Mouse (Mus musculus): ENCODE data around the gene Coq8b. TPM values are rescaled to one million over a fixed set of nuclear protein-coding genes. Genes with fewer than 3 reads are reported as not detected.
A peak's percentile ranks its signal among the peaks of the same experiment; 100 is the strongest.

Gene Coq8b
- total RNA-seq, 1 experiment: 12.8 TPM

- H3K36me3 ChIP-seq (ENCODE audit: control insufficient read depth, insufficient read depth, low read length, poor library complexity, severe bottlenecking): no peaks in the 10 kb centered on the region; the same call in 1 of the 2 replicates
- in situ Hi-C loops (cut with MboI; ENCODE audit: low sequenced_read_pairs in 2 of 2, unreplicated experiment in 2 of 2): no loop called here
- TF ChIP-seq ZC3H11A (IDR thresholded peaks at IDR 0.05; ENCODE audit: borderline replicate concordance, low read depth, low read length) (no peak), ZNF384 (IDR thresholded peaks at IDR 0.05; ENCODE audit: low read depth, low read length) (no peak), HCFC1 (IDR thresholded peaks at IDR 0.05; ENCODE audit: borderline replicate concordance, insufficient read depth, low read length) (no peak), MAFK (IDR thresholded peaks at IDR 0.05; ENCODE audit: insufficient read depth, low read depth, low read length) (no peak), CHD2 (IDR thresholded peaks at IDR 0.05; ENCODE audit: low read depth, low read length) (no peak)
- H3K4me3 ChIP-seq (ENCODE audit: insufficient read depth in 1 of 2, low read depth in 1 of 2, low read length in 2 of 2, poor library complexity in 1 of 2, severe bottlenecking in 1 of 2): peak overlapping the region; percentile 82 to 89
- peak overlapping the region; percentile 77 for H3K9ac ChIP-seq (ENCODE audit: insufficient read depth, low read depth, low read length, poor library complexity, severe bottlenecking)
- DNase-seq (ENCODE audit: low read depth, low spot score): no peak
- peak overlapping the region; percentile 22; the same call in 1 of the 2 replicates for H3K27ac ChIP-seq (ENCODE audit: insufficient read depth, low read depth, low read length, poor library complexity, severe bottlenecking)
- H3K9me3 ChIP-seq (ENCODE audit: control insufficient read depth, insufficient read depth, low read depth, low read length): no peaks in the 10 kb centered on the region
- peaks cover 6 to 33% of the 10 kb centered on the region in 2 experiments; a peak in 3 of 4 replicates for H3K4me1 ChIP-seq (ENCODE audit: control insufficient read depth in 2 of 2, insufficient read depth in 2 of 2, low read length in 2 of 2, poor library complexity in 1 of 2)
Observed at GRCm38 (mm10) chr7:27228865-27229264, 4.0 kb upstream of the Coq8b start.

- H3K4me1 ChIP-seq (ENCODE audit: control insufficient read depth in 2 of 2, insufficient read depth in 2 of 2, low read length in 2 of 2, poor library complexity in 1 of 2): peaks cover 5 to 20% of the 10 kb centered on the region in 2 experiments; a peak in 3 of 4 replicates
- TF ChIP-seq ZC3H11A (IDR thresholded peaks at IDR 0.05; ENCODE audit: borderline replicate concordance, low read depth, low read length): no peak
- no peak for TF ChIP-seq ZNF384 (IDR thresholded peaks at IDR 0.05; ENCODE audit: low read depth, low read length)
- TF ChIP-seq MAFK (IDR thresholded peaks at IDR 0.05; ENCODE audit: insufficient read depth, low read depth, low read length): no peak
- no peak for TF ChIP-seq CHD2 (IDR thresholded peaks at IDR 0.05; ENCODE audit: low read depth, low read length)
- no peak for TF ChIP-seq HCFC1 (IDR thresholded peaks at IDR 0.05; ENCODE audit: borderline replicate concordance, insufficient read depth, low read length)
- H3K27ac ChIP-seq (ENCODE audit: insufficient read depth, low read depth, low read length, poor library complexity, severe bottlenecking): no peak overlapping the region
Observed at GRCm38 (mm10) chr7:27230781-27231180, 2.0 kb upstream of the Coq8b start.

GRCm38 (mm10) chr7:27231693-27232331, 1.0 kb upstream of the Coq8b start:
- in situ Hi-C loops (cut with MboI; ENCODE audit: low sequenced_read_pairs in 2 of 2, unreplicated experiment in 2 of 2): no loop called here

More at GRCm38 (mm10) chr7:27230781-27231180, 2.0 kb upstream of the Coq8b start:
- Histone ChIP-seq H3K9ac (ENCODE audit: insufficient read depth, low read depth, low read length, poor library complexity, severe bottlenecking) (no peak overlapping the region), H3K9me3 (ENCODE audit: control insufficient read depth, insufficient read depth, low read depth, low read length) (no peaks in the 10 kb centered on the region), H3K4me3 (ENCODE audit: insufficient read depth in 1 of 2, low read depth in 1 of 2, low read length in 2 of 2, poor library complexity in 1 of 2, severe bottlenecking in 1 of 2) (no peak overlapping the region), H3K36me3 (ENCODE audit: control insufficient read depth, insufficient read depth, low read length, poor library complexity, severe bottlenecking) (no peaks in the 10 kb centered on the region)
- peak; percentile 64 for DNase-seq (ENCODE audit: low read depth, low spot score)
- in situ Hi-C loops (cut with MboI; ENCODE audit: low sequenced_read_pairs in 2 of 2, unreplicated experiment in 2 of 2): no loop called here

GRCm38 (mm10) chr7:27233300-27233699, 477 bp downstream of the Coq8b start:
- in situ Hi-C loops (cut with MboI; ENCODE audit: low sequenced_read_pairs in 2 of 2, unreplicated experiment in 2 of 2): no loop called here
- no peak for TF ChIP-seq CHD2 (IDR thresholded peaks at IDR 0.05; ENCODE audit: low read depth, low read length)
- TF ChIP-seq HCFC1 (IDR thresholded peaks at IDR 0.05; ENCODE audit: borderline replicate concordance, insufficient read depth, low read length): no peak
- no peak for TF ChIP-seq ZNF384 (IDR thresholded peaks at IDR 0.05; ENCODE audit: low read depth, low read length)
- TF ChIP-seq ZC3H11A (IDR thresholded peaks at IDR 0.05; ENCODE audit: borderline replicate concordance, low read depth, low read length): no peak
- no peak for TF ChIP-seq MAFK (IDR thresholded peaks at IDR 0.05; ENCODE audit: insufficient read depth, low read depth, low read length)

More at GRCm38 (mm10) chr7:27231693-27232331, 1.0 kb upstream of the Coq8b start:
- Histone ChIP-seq H3K9ac (ENCODE audit: insufficient read depth, low read depth, low read length, poor library complexity, severe bottlenecking) (0 out of 2 replicates have a peak overlapping the region, but pooled peaks have one; percentile 1), H3K4me3 (ENCODE audit: insufficient read depth in 1 of 2, low read depth in 1 of 2, low read length in 2 of 2, poor library complexity in 1 of 2, severe bottlenecking in 1 of 2) (no peak overlapping the region), H3K36me3 (ENCODE audit: control insufficient read depth, insufficient read depth, low read length, poor library complexity, severe bottlenecking) (no peaks in the 10 kb centered on the region), H3K4me1 (ENCODE audit: control insufficient read depth in 2 of 2, insufficient read depth in 2 of 2, low read length in 2 of 2, poor library complexity in 1 of 2) (peaks cover 5 to 16% of the 10 kb centered on the region in 2 experiments; a peak in 3 of 4 replicates), H3K27ac (ENCODE audit: insufficient read depth, low read depth, low read length, poor library complexity, severe bottlenecking) (0 out of 2 replicates have a peak overlapping the region, but pooled peaks have one; percentile 34), H3K9me3 (ENCODE audit: control insufficient read depth, insufficient read depth, low read depth, low read length) (no peaks in the 10 kb centered on the region)
- no peak for DNase-seq (ENCODE audit: low read depth, low spot score)
- TF ChIP-seq MAFK (IDR thresholded peaks at IDR 0.05; ENCODE audit: insufficient read depth, low read depth, low read length) (no peak), CHD2 (IDR thresholded peaks at IDR 0.05; ENCODE audit: low read depth, low read length) (no peak), ZC3H11A (IDR thresholded peaks at IDR 0.05; ENCODE audit: borderline replicate concordance, low read depth, low read length) (no peak), ZNF384 (IDR thresholded peaks at IDR 0.05; ENCODE audit: low read depth, low read length) (no peak), HCFC1 (IDR thresholded peaks at IDR 0.05; ENCODE audit: borderline replicate concordance, insufficient read depth, low read length) (no peak)

More at GRCm38 (mm10) chr7:27233300-27233699, 477 bp downstream of the Coq8b start:
- no peak for DNase-seq (ENCODE audit: low read depth, low spot score)
- Histone ChIP-seq H3K27ac (ENCODE audit: insufficient read depth, low read depth, low read length, poor library complexity, severe bottlenecking) (peak overlapping the region; percentile 20), H3K9ac (ENCODE audit: insufficient read depth, low read depth, low read length, poor library complexity, severe bottlenecking) (peak overlapping the region; percentile 55; the same call in 1 of the 2 replicates), H3K4me3 (ENCODE audit: insufficient read depth in 1 of 2, low read depth in 1 of 2, low read length in 2 of 2, poor library complexity in 1 of 2, severe bottlenecking in 1 of 2) (peak overlapping the region; percentile 47 to 57), H3K36me3 (ENCODE audit: control insufficient read depth, insufficient read depth, low read length, poor library complexity, severe bottlenecking) (no peaks in the 10 kb centered on the region), H3K4me1 (ENCODE audit: control insufficient read depth in 2 of 2, insufficient read depth in 2 of 2, low read length in 2 of 2, poor library complexity in 1 of 2) (peaks cover 5 to 17% of the 10 kb centered on the region in 2 experiments; a peak in 3 of 4 replicates), H3K9me3 (ENCODE audit: control insufficient read depth, insufficient read depth, low read depth, low read length) (no peaks in the 10 kb centered on the region)

Measured in ES-E14 (cell line).